Mouse (Mus musculus): ENCODE results near the gene Cacng2.

GRCm38 (mm10) chr15:78036586-78036985, 83.2 kb downstream of the Cacng2 start:
- TF ChIP-seq CTCF (IDR thresholded peaks at IDR 0.05; ENCODE audit: control insufficient read depth, insufficient read depth, insufficient read length) = no peak
- no peak for TF ChIP-seq FOSL1 (IDR thresholded peaks at IDR 0.05; ENCODE audit: insufficient read depth, low read length, poor library complexity, severe bottlenecking)
- no peak for TF ChIP-seq MYOD1 (IDR thresholded peaks at IDR 0.05; ENCODE audit: control insufficient read depth, insufficient read length, low read depth)
- no peak for TF ChIP-seq MAX (IDR thresholded peaks at IDR 0.05)
- TF ChIP-seq CEBPB (IDR thresholded peaks at IDR 0.05; ENCODE audit: low read depth) = no peak
- no peak for TF ChIP-seq USF1 (IDR thresholded peaks at IDR 0.05; ENCODE audit: low read depth)

Measured in C2C12 (cell line).